Mouse (Mus musculus) liver, adult 2 months (tissue): ENCODE measurements around the gene Pigv. TPM values are rescaled to one million over a fixed set of nuclear protein-coding genes. Genes with fewer than 3 reads are reported as not detected.

ENCODE experiments used
- DNase-seq: peaks from one replicate; pipeline ENCODE4 v3.0.0-alpha.2; 2011; ENCODE audit warnings: low read depth, low spot score; ENCODE audit errors: extremely low read depth
- H3K27ac ChIP-seq: fragments of 200-500 bp; replicated peaks from 2 replicates; pipeline ENCODE4 v1.5.1; 2012; ENCODE audit warnings: low read depth, mild to moderate bottlenecking, control low read depth, inconsistent platforms, low read length; ENCODE audit not compliant: insufficient read depth
- H3K27me3 ChIP-seq: fragments of 200-500 bp; 2 replicates; pipeline ENCODE4 v1.6.1; 2012; ENCODE audit warnings: mild to moderate bottlenecking, moderate library complexity, low read length, inconsistent platforms; ENCODE audit not compliant: control insufficient read depth, insufficient read depth
- H3K36me3 ChIP-seq: fragments of 200-500 bp; 2 replicates; pipeline ENCODE4 v1.6.1; 2012; ENCODE audit warnings: low read length, inconsistent platforms; ENCODE audit not compliant: control insufficient read depth, insufficient read depth
- H3K4me1 ChIP-seq: fragments of 200-500 bp; 2 replicates; pipeline ENCODE4 v1.6.1; 2011; ENCODE audit warnings: low read length; ENCODE audit not compliant: control insufficient read depth, insufficient read depth
- H3K4me3 ChIP-seq: fragments of 200-500 bp; 2 replicates; pipeline ENCODE4 v1.5.1; 2011; ENCODE audit warnings: low read depth, mild to moderate bottlenecking, control low read depth, low read length, moderate library complexity; ENCODE audit not compliant: insufficient read depth
- H3K79me2 ChIP-seq: fragments of 200-500 bp; 2 replicates; pipeline ENCODE4 v1.6.1; 2012; ENCODE audit warnings: inconsistent platforms, mild to moderate bottlenecking, low read length, moderate library complexity; ENCODE audit not compliant: control insufficient read depth, insufficient read depth
- H3K9ac ChIP-seq: fragments of 200-500 bp; 2 replicates; pipeline ENCODE4 v1.6.1; 2012; ENCODE audit warnings: low read depth, mild to moderate bottlenecking, control low read depth, inconsistent platforms, low read length
- CTCF ChIP-seq: fragments of 200-500 bp; IDR thresholded peaks from 2 replicates; pipeline ENCODE4 v1.5.1; 2011; ENCODE audit warnings: low read depth, low read length, control low read depth
- POLR2A ChIP-seq: fragments of 200-500 bp; IDR thresholded peaks from 2 replicates; pipeline ENCODE4 v1.6.1; 2011; ENCODE audit warnings: low read length, control low read depth; ENCODE audit not compliant: insufficient read depth; ENCODE audit errors: extremely low read depth
- WGBS: fragments of 180-500 bp; shearing (Covaris S2); methylation state at CpG from one replicate; pipeline ENCODE4 v1.1.7; 2018; 5-methylcytosine and 5-hydroxymethylcytosine counted together
- polyA plus RNA-seq: library from polyadenylated mRNA; depleted of rRNA; stranded (reverse); fragments of >200 nt; gene quantifications from 2 replicates; pipeline ENCODE4 v1.2.3, GENCODE M21; 2012
- total RNA-seq: library from RNA; depleted of rRNA; stranded (reverse); fragments of >200 nt; gene quantifications from 2 replicates; pipeline ENCODE4 v1.2.3, GENCODE M21; 2014

Gene Pigv
- total and polyA plus RNA-seq, 2 experiments = 6.4 to 7.5 TPM

- 1% methylated on average over 13 of the region's 13 CpGs for WGBS
- peak overlapping the region; percentile 97 for H3K4me3 ChIP-seq
Measured at GRCm38 (mm10) chr4:133671184-133671880, 1.1 kb downstream of the Pigv start.

GRCm38 (mm10) chr4:133669652-133670210 lies 2.7 kb downstream of the Pigv start:
- no peak overlapping the region for H3K4me3 ChIP-seq
- no peaks in the 10 kb centered on the region for H3K79me2 ChIP-seq
- peaks cover 6% of the 10 kb centered on the region for H3K4me1 ChIP-seq
- 39% methylated on average over 6 of the region's 6 CpGs for WGBS
- TF ChIP-seq CTCF (peak; percentile 22; the same call in 1 of the 2 replicates), POLR2A (no peak)
- no peaks in the 10 kb centered on the region; the same call in 1 of the 2 replicates for H3K36me3 ChIP-seq
- no peak overlapping the region for H3K9ac ChIP-seq
- no peak overlapping the region for H3K27ac ChIP-seq
- H3K27me3 ChIP-seq = no peaks in the 10 kb centered on the region
- DNase-seq = no peak

More at GRCm38 (mm10) chr4:133671184-133671880, 1.1 kb downstream of the Pigv start:
- Histone ChIP-seq H3K27me3 (no peaks in the 10 kb centered on the region), H3K79me2 (no peaks in the 10 kb centered on the region), H3K4me1 (peaks cover 8% of the 10 kb centered on the region), H3K36me3 (no peaks in the 10 kb centered on the region; the same call in 1 of the 2 replicates), H3K27ac (peak overlapping the region; percentile 91), H3K9ac (peak overlapping the region; percentile 98)
- peak; percentile 57 for DNase-seq
- TF ChIP-seq CTCF = peak; percentile 88
- TF ChIP-seq POLR2A = no peak

GRCm38 (mm10) chr4:133668537-133668936 lies 3.9 kb downstream of the Pigv start:
- Histone ChIP-seq H3K4me1 (peaks cover 6% of the 10 kb centered on the region), H3K9ac (no peak overlapping the region), H3K4me3 (no peak overlapping the region), H3K27me3 (no peaks in the 10 kb centered on the region), H3K36me3 (no peaks in the 10 kb centered on the region; the same call in 1 of the 2 replicates), H3K79me2 (no peaks in the 10 kb centered on the region), H3K27ac (no peak overlapping the region)
- DNase-seq = no peak
- TF ChIP-seq CTCF (no peak), POLR2A (no peak)
- 90% methylated on average over 3 of the region's 3 CpGs for WGBS

DNA sequence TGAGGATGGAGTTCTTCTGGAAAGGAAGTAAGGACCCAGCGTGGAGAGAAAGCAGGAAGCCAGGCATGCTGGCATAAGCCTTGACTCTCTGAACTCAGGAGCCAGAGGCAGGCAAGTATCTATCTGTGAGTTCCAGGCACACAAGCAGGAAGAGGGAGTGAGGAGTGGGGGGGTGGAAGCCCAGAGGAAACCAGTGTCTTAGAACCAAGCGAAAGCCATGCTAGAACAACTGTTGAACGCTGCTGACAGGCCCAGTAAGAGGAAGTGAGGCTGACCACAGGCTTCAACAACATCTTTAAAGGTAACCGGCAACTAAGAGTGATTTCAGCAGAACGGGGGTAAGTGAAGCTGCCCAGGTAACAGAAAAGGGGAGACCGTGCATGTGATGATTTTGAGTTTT lies 6.2 kb downstream of the Pigv start:
- no peaks in the 10 kb centered on the region; the same call in 1 of the 2 replicates for H3K36me3 ChIP-seq
- no peak overlapping the region for H3K27ac ChIP-seq
- no peak overlapping the region for H3K9ac ChIP-seq
- no peak overlapping the region for H3K4me3 ChIP-seq
- H3K27me3 ChIP-seq = no peaks in the 10 kb centered on the region
- no peaks in the 10 kb centered on the region; the same call in 1 of the 2 replicates for H3K4me1 ChIP-seq
- 74% methylated on average over 6 of the region's 6 CpGs for WGBS
- no peak for DNase-seq
- H3K79me2 ChIP-seq = no peaks in the 10 kb centered on the region
- TF ChIP-seq CTCF (no peak), POLR2A (no peak)

DNA sequence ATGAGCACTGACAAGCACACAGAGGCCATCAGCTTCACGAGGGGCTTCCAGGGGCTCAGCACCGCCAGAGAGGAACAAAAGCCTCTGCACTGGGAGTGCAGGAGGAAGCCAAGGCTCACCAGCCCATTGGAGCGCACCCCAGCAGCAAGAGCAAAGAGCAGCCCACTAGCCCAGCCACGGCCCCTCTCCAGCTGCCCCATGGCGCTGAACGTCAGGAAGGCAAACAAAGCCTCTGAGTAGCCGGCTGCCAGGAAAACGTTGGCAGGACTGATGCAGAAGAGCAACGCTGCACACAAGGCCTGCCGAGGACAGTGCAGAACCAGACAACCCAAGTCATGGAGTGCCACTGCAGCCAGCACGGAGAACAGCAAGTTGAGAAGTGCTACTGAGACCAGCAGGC lies 7.3 kb downstream of the Pigv start:
- TF ChIP-seq CTCF = no peak
- Histone ChIP-seq H3K27me3 (no peaks in the 10 kb centered on the region), H3K27ac (no peak overlapping the region), H3K36me3 (no peaks in the 10 kb centered on the region; the same call in 1 of the 2 replicates), H3K4me3 (no peak overlapping the region), H3K4me1 (peaks cover 6% of the 10 kb centered on the region), H3K9ac (no peak overlapping the region), H3K79me2 (no peaks in the 10 kb centered on the region)
- 59% methylated on average over 11 of the region's 11 CpGs for WGBS
- no peak for DNase-seq

- Histone ChIP-seq H3K9ac (no peak overlapping the region), H3K27ac (no peak overlapping the region), H3K27me3 (no peaks in the 10 kb centered on the region), H3K4me1 (peaks cover 6% of the 10 kb centered on the region), H3K36me3 (no peaks in the 10 kb centered on the region), H3K79me2 (no peaks in the 10 kb centered on the region), H3K4me3 (no peak overlapping the region)
- WGBS = 83% methylated on average over 8 of the region's 8 CpGs
- TF ChIP-seq POLR2A = no peak
- no peak for TF ChIP-seq CTCF
- DNase-seq = no peak
Measured at GRCm38 (mm10) chr4:133662945-133663344, 9.5 kb downstream of the Pigv start.
